In the genomic region with DNA sequence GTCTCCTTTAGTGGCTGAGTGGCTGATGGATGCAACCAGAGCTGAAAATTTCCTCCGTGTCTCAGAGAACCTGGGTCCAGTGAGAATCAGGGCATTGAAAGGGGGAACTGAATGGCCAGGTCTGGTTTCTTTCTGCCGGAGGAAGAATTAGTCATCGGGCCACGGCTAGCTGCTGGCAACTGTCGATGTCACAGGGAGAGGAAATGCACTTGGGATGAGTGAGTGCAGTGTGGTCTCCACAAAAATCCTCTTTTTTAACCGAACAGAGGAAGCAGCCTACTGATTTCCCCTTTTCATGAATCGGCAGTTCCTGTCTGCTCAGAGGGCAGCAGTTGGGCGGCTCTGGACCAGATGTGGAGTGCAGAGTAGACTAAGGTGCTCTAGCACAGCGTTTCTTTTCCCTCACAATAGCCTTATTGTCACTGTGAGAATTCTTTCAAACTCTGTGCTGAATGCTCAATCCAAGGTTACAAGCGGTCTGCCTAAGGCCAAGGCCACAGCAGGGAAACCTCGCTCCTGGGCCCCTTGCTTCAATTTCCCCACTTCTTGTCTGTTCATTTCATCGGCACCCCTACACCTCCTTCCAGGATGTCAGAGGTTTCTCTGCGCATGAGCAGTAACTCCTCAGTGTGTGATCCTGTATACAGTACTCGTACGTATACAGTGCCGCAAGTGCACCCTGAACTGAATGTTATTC, we compare ENCODE assay signal across 8 mouse cellular contexts. TPM values are rescaled to one million over a fixed set of nuclear protein-coding genes. Genes with fewer than 3 reads are reported as not detected.
A peak's percentile ranks its signal among the peaks of the same experiment; 100 is the strongest.
DNase-seq lines count a peak whose midpoint lies in the region; TF ChIP-seq lines count a peak whose summit lies in the region.

No protein-coding gene starts in this region.

- TF ChIP-seq CTCF in spleen, adult 2 months (IDR thresholded peaks at IDR 0.05; ENCODE audit: extremely low read depth, insufficient read depth, insufficient read length, insufficient replicate concordance): no peak
- no peak for TF ChIP-seq CTCF in bone marrow, adult 2 months (IDR thresholded peaks at IDR 0.05; ENCODE audit: control insufficient read depth, insufficient read depth, low read length)
- no peak for TF ChIP-seq CTCF in kidney, adult 2 months (conservative IDR thresholded peaks at IDR 0.05; ENCODE audit: insufficient read depth, insufficient read length, low read depth, low read length)
- no peak for TF ChIP-seq CTCF in cerebellum, adult 2 months (IDR thresholded peaks at IDR 0.05; ENCODE audit: borderline replicate concordance, insufficient read depth, low read depth, low read length)

- 0 out of 2 replicates have a peak overlapping the region, but pooled peaks have one; percentile 17 for H3K27ac ChIP-seq in spleen, adult 2 months (ENCODE audit: insufficient read depth, low read length)
- peak overlapping the region; percentile 34; the same call in 1 of the 2 replicates for H3K27ac ChIP-seq in bone marrow, adult 2 months (ENCODE audit: control insufficient read depth, insufficient read depth, low read depth, low read length, poor library complexity)
- peak overlapping the region; percentile 39; the same call in 1 of the 2 replicates for H3K27ac ChIP-seq in kidney, adult 2 months (ENCODE audit: insufficient read depth, low read depth, low read length)
- peak overlapping the region; percentile 98 for H3K27ac ChIP-seq in macrophage
- no peak overlapping the region for H3K27ac ChIP-seq in cerebellum, adult 2 months (ENCODE audit: insufficient read depth, low read length)

- no peaks in the 10 kb centered on the region for H3K27me3 ChIP-seq in spleen, adult 2 months (ENCODE audit: control insufficient read depth, insufficient read depth, low read length)
- no peaks in the 10 kb centered on the region for H3K27me3 ChIP-seq in kidney, adult 2 months (replicated peaks; ENCODE audit: control insufficient read depth, insufficient read depth, low read length)
- no peaks in the 10 kb centered on the region; the same call in none of the 2 replicates for H3K27me3 ChIP-seq in cerebellum, adult 2 months (ENCODE audit: control insufficient read depth, insufficient read depth, low read length)

- DNase-seq in spleen, adult 2 months (ENCODE audit: low read depth in 1 of 2, low spot score in 2 of 2): peak; percentile 22 to 33
- no peak for DNase-seq in spleen, postnatal 14 days (ENCODE audit: low spot score in 2 of 2)
- peak; percentile 47 to 81 for DNase-seq in heart, adult 18-20 months
- DNase-seq in kidney, adult 2 months: peak; percentile 64
- peak; percentile 24 for DNase-seq in telencephalon, adult 2 months (ENCODE audit: low read depth, low spot score)
- no peak for DNase-seq in cerebellum, adult 2 months

- no peak for TF ChIP-seq POLR2A in spleen, adult 2 months (IDR thresholded peaks at IDR 0.05; ENCODE audit: low read depth, low read length)
- TF ChIP-seq POLR2A in bone marrow, adult 2 months (IDR thresholded peaks at IDR 0.05; ENCODE audit: borderline replicate concordance, control insufficient read depth, low read depth, low read length): no peak
- TF ChIP-seq POLR2A in kidney, adult 2 months (IDR thresholded peaks at IDR 0.05; ENCODE audit: low read depth, low read length): no peak
- no peak for TF ChIP-seq POLR2A in cerebellum, adult 2 months (IDR thresholded peaks at IDR 0.05; ENCODE audit: borderline replicate concordance, insufficient read depth, low read length)

- H3K4me3 ChIP-seq in spleen, adult 2 months (ENCODE audit: extremely low read depth, insufficient read depth, insufficient read length): peak overlapping the region; percentile 37; the same call in 1 of the 2 replicates
- H3K4me3 ChIP-seq in bone marrow, adult 2 months (replicated peaks; ENCODE audit: control insufficient read depth, low read depth, low read length): no peak overlapping the region
- no peak overlapping the region for H3K4me3 ChIP-seq in kidney, adult 2 months (ENCODE audit: insufficient read depth, low read depth, low read length)
- H3K4me3 ChIP-seq in macrophage (ENCODE audit: inconsistent target): no peak overlapping the region
- no peak overlapping the region for H3K4me3 ChIP-seq in cerebellum, adult 2 months (replicated peaks; ENCODE audit: insufficient read depth, low read depth, low read length)

- no peaks in the 10 kb centered on the region for H3K79me2 ChIP-seq in macrophage (ENCODE audit: inconsistent target)

- H3K4me1 ChIP-seq in spleen, adult 2 months (ENCODE audit: control insufficient read depth, insufficient read depth, insufficient read length): peaks cover 12% of the 10 kb centered on the region; the same call in 1 of the 2 replicates
- peaks cover 2% of the 10 kb centered on the region; the same call in 1 of the 2 replicates for H3K4me1 ChIP-seq in bone marrow, adult 2 months (ENCODE audit: control insufficient read depth, insufficient read depth, low read length)
- H3K4me1 ChIP-seq in kidney, adult 2 months (ENCODE audit: control insufficient read depth, insufficient read depth, low read length): peaks cover 8% of the 10 kb centered on the region; the same call in 1 of the 2 replicates
- no peaks in the 10 kb centered on the region for H3K4me1 ChIP-seq in cerebellum, adult 2 months (ENCODE audit: control insufficient read depth, insufficient read depth, low read length)

- no peaks in the 10 kb centered on the region for H3K36me3 ChIP-seq in spleen, adult 2 months (ENCODE audit: control insufficient read depth, insufficient read depth, low read length)
- H3K36me3 ChIP-seq in kidney, adult 2 months (ENCODE audit: control insufficient read depth, insufficient read depth, low read length): no peaks in the 10 kb centered on the region
- no peaks in the 10 kb centered on the region for H3K36me3 ChIP-seq in macrophage (ENCODE audit: inconsistent target)

- 2% methylated on average over 16 of the region's 16 CpGs for WGBS in spleen, adult 2 months
- 2% methylated on average over 16 of the region's 16 CpGs for WGBS in bone marrow, adult 2 months
- WGBS in kidney, adult 2 months: 40% methylated on average over 16 of the region's 16 CpGs
- 3% methylated on average over 16 of the region's 16 CpGs for WGBS in macrophage (ENCODE audit: missing documents)
- 42% methylated on average over 16 of the region's 16 CpGs for WGBS in cerebellum, adult 2 months

RNA-seq across cellular contexts. Expression of a gene that starts 54.1 kb away (rescaled TPM):
- 16.7 and 19.4 TPM in 2 replicates for polyA plus RNA-seq in spleen, adult 2 months (2012; rRNA removed)
- polyA plus RNA-seq in bone marrow, adult 2 months (2011; ENCODE audit: insufficient read depth, insufficient read length, low replicate concordance, missing spikeins): 2.0 and 6.9 TPM in 2 replicates
- 10 to 100 TPM; 56.1 to 67.7 TPM for total RNA-seq in heart, adult 18-20 months (2021)
- polyA plus RNA-seq in kidney, adult 2 months (2012; rRNA removed): 16.9 and 18.9 TPM in 2 replicates
- 100 to 1,000 TPM in 10 of 26 experiments, 10 to 100 TPM in 16; 17.6 to 414 (median 78.5) TPM for total RNA-seq in macrophage (2018; cell fraction: chromatin; rRNA removed)
- total RNA-seq in macrophage (2018; cell fraction: cytosol; rRNA removed): 100 to 1,000 TPM in 18 of 26 experiments, 10 to 100 TPM in 8; 46.1 to 671 (median 174) TPM
- total RNA-seq in macrophage (2018; cell fraction: nucleus; rRNA removed): 100 to 1,000 TPM in 24 of 26 experiments, 10 to 100 TPM in 2; 58.0 to 810 (median 256) TPM
- 85.3 to 155 TPM (median 144 TPM) in 3 replicates for polyA plus RNA-seq in macrophage (2018)
- 50.8 and 59.7 TPM in 2 replicates for polyA plus RNA-seq in cerebellum, adult 2 months (2012; rRNA removed)

Comparison
In these comparisons a context has a peak if more than half of its experiments do, and no peak if none do; other contexts are left out.
1. DNase-seq: peak in spleen, adult 2 months (2 of 2), heart, adult 18-20 months (2 of 2), kidney, adult 2 months (single experiment) and telencephalon, adult 2 months (single experiment); none in spleen, postnatal 14 days (0 of 2) and cerebellum, adult 2 months (0 of 2).